Mouse (Mus musculus) olfactory bulb, adult 2 months (tissue): ENCODE results near the gene Casp7.

Source experiments
- CTCF ChIP-seq: fragments of 200-500 bp; IDR thresholded peaks from 2 replicates; pipeline ENCODE4 v1.5.1; 2012; ENCODE audit warnings: low read depth, mild to moderate bottlenecking, low read length, moderate library complexity; ENCODE audit not compliant: insufficient read depth
- POLR2A ChIP-seq: fragments of 200-500 bp; IDR thresholded peaks from 2 replicates; pipeline ENCODE4 v1.6.1; 2012; ENCODE audit warnings: mild to moderate bottlenecking, low read depth, low read length, moderate library complexity; ENCODE audit not compliant: insufficient read depth

- TF ChIP-seq CTCF = no peak
- TF ChIP-seq POLR2A = no peak
Observed at GRCm38 (mm10) chr19:56366168-56366567, 30.8 kb upstream of the Casp7 start.
